Comparison of ENCODE assay signal across 8 mouse cellular contexts in genomic region chrX:7883841-7884567, GRCm38 (mm10). TPM values are rescaled to one million over a fixed set of nuclear protein-coding genes. Genes with fewer than 3 reads are reported as not detected.
DNase-seq lines count a peak whose midpoint lies in the region; ATAC-seq lines count a peak whose summit lies in the region.

Gene Slc35a2 (plus strand): TSS chrX:7884028.

- ATAC-seq in hindbrain, embryonic 14.5 days (ENCODE audit: low FRiP score), result peak; percentile 88

- H3K36me3 ChIP-seq in hindbrain, embryonic 14.5 days (replicated peaks; ENCODE audit: control insufficient read depth, insufficient read depth), result no peaks in the 10 kb centered on the region

- H3K9ac ChIP-seq in hindbrain, embryonic 14.5 days, result peak within 1 kb of the TSS; percentile 60

- H3K4me3 ChIP-seq in hindbrain, embryonic 14.5 days (replicated peaks; ENCODE audit: low read length), result peak within 1 kb of the TSS; percentile 55

- peak within 1 kb of the TSS; percentile 60 for H3K4me2 ChIP-seq in hindbrain, embryonic 14.5 days (replicated peaks)

- peak within 1 kb of the TSS; percentile 91 for H3K27ac ChIP-seq in hindbrain, embryonic 14.5 days

- peaks cover 11% of the 10 kb centered on the region; the same call in 1 of the 2 replicates for H3K4me1 ChIP-seq in hindbrain, embryonic 14.5 days (replicated peaks; ENCODE audit: control insufficient read depth, insufficient read depth, low read length)

- H3K9me3 ChIP-seq in hindbrain, embryonic 14.5 days (ENCODE audit: control insufficient read depth, low read length), result no peaks in the 10 kb centered on the region

- peak; percentile 94 for DNase-seq in R1 (ENCODE audit: low read depth, low spot score)
- peak; percentile 83 to 86 for DNase-seq in cerebellum, postnatal 25 days
- peak; percentile 46 to 57 for DNase-seq in frontal cortex, postnatal 25 days (ENCODE audit: low spot score in 2 of 2)
- DNase-seq in hindbrain, embryonic 14.5 days (ENCODE audit: low spot score), result peak; percentile 58
- peak; percentile 68 to 72 for DNase-seq in layer of hippocampus, postnatal 36 days
- DNase-seq in lung, postnatal 36 days, result peak; percentile 95
- peak; percentile 92 for DNase-seq in retina, postnatal 1 day
- DNase-seq in urinary bladder, adult 18-20 months (ENCODE audit: low spot score in 2 of 2), result peak; percentile 54 to 83

- no peaks in the 10 kb centered on the region for H3K27me3 ChIP-seq in hindbrain, embryonic 14.5 days (ENCODE audit: control insufficient read depth, insufficient read depth, low read length)

- 27% methylated on average over 49 of the region's 49 CpGs for WGBS in hindbrain, embryonic 14.5 days

RNA-seq across cellular contexts. Expression of gene Slc35a2, which starts in this region (rescaled TPM):
- 23.9 and 28.1 TPM in 2 replicates for polyA plus RNA-seq in hindbrain, embryonic 14.5 days (2014; fragmentation: Nextera tagmentation; extraction: Ambion mirVana)
- 10 to 100 TPM; 39.9 to 40.9 TPM for total RNA-seq in layer of hippocampus, postnatal 36 days (2021)

Comparison
In these comparisons a context has a peak if more than half of its experiments do, and no peak if none do; other contexts are left out.
1. Peak in every context shown above with its lines: DNase-seq, ATAC-seq, H3K4me3 ChIP-seq and H3K27ac ChIP-seq.